Mouse (Mus musculus) lung, adult 2 months (tissue): ENCODE measurements around the gene Wdr62.

Experiments used
- CTCF ChIP-seq: fragments of 200-500 bp; IDR thresholded peaks from 2 replicates; pipeline ENCODE4 v1.5.1; 2011; ENCODE audit warnings: mild to moderate bottlenecking, low read length, control low read depth; ENCODE audit not compliant: insufficient read depth
- POLR2A ChIP-seq: fragments of 200-500 bp; IDR thresholded peaks from 2 replicates; pipeline ENCODE4 v1.6.1; 2011; ENCODE audit warnings: low read depth, mild to moderate bottlenecking, control low read depth, low read length, borderline replicate concordance; ENCODE audit errors: extremely low read depth

DNA sequence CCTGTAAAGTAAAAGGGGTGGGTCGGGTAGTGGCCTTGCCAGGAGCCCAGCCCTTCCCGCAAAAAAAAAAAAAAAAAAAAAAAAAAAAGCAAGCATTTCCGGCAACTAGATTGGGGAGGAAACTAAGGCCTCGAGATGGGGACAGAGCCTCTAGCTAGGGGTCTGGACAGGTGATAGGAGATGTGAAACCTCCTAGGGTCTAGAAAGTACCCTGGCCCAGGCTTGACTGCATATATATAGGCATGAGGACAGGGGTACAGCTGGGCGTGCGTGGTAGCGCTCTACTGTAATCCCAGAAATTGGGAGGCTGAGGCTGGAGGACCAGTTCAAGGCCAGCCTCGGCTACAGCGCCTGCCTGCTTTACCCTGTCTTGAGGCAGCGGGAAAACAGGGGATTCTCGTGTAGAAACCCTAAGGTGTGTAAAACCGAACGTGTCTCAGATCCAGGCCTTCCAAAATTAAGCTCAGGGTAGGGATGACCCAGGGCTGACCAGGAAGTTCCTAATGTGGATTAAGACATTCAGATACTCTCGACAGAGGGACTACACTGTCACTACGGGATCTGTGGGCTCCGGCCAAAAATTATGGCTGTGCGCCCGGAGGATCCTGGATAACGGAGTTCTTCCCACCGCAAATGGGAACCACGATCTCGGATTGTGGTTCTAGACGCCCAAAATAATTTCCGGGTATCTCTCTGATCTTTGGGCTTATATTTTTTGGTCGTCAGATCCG lies 86.0 kb downstream of the Wdr62 start:
- TF ChIP-seq POLR2A (no peak), CTCF (no peak)
